Mouse (Mus musculus) c-Kit-negative CD71-positive TER-119-positive erythroid progenitor cells, embryonic 14.5 days (primary cell): ENCODE results near the gene 4930404N11Rik.

Experiments used
- DNase-seq: peaks from one replicate; pipeline ENCODE4 v3.0.0-alpha.2; 2013; ENCODE audit warnings: low read depth, low spot score

The 4930404N11Rik gene

DNA sequence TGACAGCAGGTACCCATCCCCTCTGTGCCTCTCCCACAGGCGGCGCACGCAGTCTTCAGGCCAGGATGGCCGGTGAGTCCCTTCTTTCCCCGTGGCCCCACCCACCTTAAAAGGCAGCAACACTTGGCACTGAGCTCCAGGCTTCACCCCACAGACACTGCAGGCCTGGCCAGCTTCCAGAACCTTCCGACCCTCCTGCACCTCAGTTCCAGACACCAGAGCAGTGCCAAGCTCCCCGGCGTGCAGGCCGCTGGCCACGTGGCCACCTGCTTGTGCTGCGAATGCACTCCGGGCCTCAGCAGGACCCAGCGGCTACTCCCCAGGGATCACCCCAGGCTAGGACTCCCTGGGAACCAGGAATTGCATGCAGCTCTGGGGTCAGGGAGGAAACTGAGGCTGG lies 52.0 kb downstream of the 4930404N11Rik start:
- DNase-seq: no peak
